Mouse (Mus musculus) hindbrain, embryonic 12.5 days (tissue): ENCODE measurements around the gene Lrrc10b. TPM values are rescaled to one million over a fixed set of nuclear protein-coding genes. Genes with fewer than 3 reads are reported as not detected.
A peak's percentile ranks its signal among the peaks of the same experiment; 100 is the strongest.

Experiments used
- ATAC-seq: fragments of 200-750 bp; cut with Nextera tagmentation; 2 replicates; pipeline ENCODE4 v1.8.0; 2017; ENCODE audit warnings: moderate TSS enrichment; ENCODE audit not compliant: low FRiP score
- H3K27ac ChIP-seq: fragments of 300-500 bp; sonication (generic); 2 replicates; pipeline ENCODE4 v1.5.1; 2016; ENCODE audit warnings: mild to moderate bottlenecking
- H3K27me3 ChIP-seq: fragments of 300-500 bp; sonication (generic); 2 replicates; pipeline ENCODE4 v1.6.1; 2016; ENCODE audit warnings: mild to moderate bottlenecking
- H3K36me3 ChIP-seq: fragments of 300-500 bp; sonication (generic); 2 replicates; pipeline ENCODE4 v1.6.1; 2016; ENCODE audit warnings: mild to moderate bottlenecking
- H3K4me1 ChIP-seq: fragments of 300-500 bp; sonication (generic); 2 replicates; pipeline ENCODE4 v1.6.1; 2016
- H3K4me2 ChIP-seq: fragments of 300-500 bp; sonication (generic); replicated peaks from 2 replicates; pipeline ENCODE4 v1.6.1; 2016; ENCODE audit warnings: mild to moderate bottlenecking
- H3K4me3 ChIP-seq: fragments of 300-500 bp; sonication (generic); 2 replicates; pipeline ENCODE4 v1.5.1; 2016; ENCODE audit warnings: mild to moderate bottlenecking
- H3K9ac ChIP-seq: fragments of 300-500 bp; sonication (generic); 2 replicates; pipeline ENCODE4 v1.6.1; 2016; ENCODE audit warnings: mild to moderate bottlenecking, moderate library complexity
- H3K9me3 ChIP-seq: fragments of 300-500 bp; sonication (generic); replicated peaks from 2 replicates; pipeline ENCODE4 v1.6.1; 2016; ENCODE audit warnings: mild to moderate bottlenecking
- WGBS: fragments of 180-500 bp; shearing (Covaris S2); methylation state at CpG from one replicate; pipeline ENCODE4 v1.1.7; 2016; 5-methylcytosine and 5-hydroxymethylcytosine counted together
- polyA plus RNA-seq: library from polyadenylated mRNA; unstranded; fragments of >200 nt; fragmentation: Nextera tagmentation; extraction: Ambion mirVana; gene quantifications from 2 replicates; pipeline ENCODE4 v1.2.1, GENCODE M21; 2016

Lrrc10b gene
- 1.4 and 1.7 TPM in 2 replicates for polyA plus RNA-seq

GRCm38 (mm10) chr19:10456752-10457483, at the start of gene Lrrc10b:
Lrrc10b (minus strand) TSS chr19:10457473.
- Histone ChIP-seq H3K4me3 (peak within 1 kb of the TSS; percentile 48), H3K27me3 (peaks cover 82% of the 10 kb centered on the region), H3K4me1 (peaks cover 24% of the 10 kb centered on the region), H3K4me2 (peak within 1 kb of the TSS; percentile 89), H3K36me3 (no peaks in the 10 kb centered on the region), H3K9me3 (no peaks in the 10 kb centered on the region), H3K9ac (peak within 1 kb of the TSS; percentile 57), H3K27ac (peak within 1 kb of the TSS; percentile 17; the same call in 1 of the 2 replicates)
- WGBS, result under 1% methylated on average over 81 of the region's 96 CpGs
- peak; percentile 71 for ATAC-seq

DNA sequence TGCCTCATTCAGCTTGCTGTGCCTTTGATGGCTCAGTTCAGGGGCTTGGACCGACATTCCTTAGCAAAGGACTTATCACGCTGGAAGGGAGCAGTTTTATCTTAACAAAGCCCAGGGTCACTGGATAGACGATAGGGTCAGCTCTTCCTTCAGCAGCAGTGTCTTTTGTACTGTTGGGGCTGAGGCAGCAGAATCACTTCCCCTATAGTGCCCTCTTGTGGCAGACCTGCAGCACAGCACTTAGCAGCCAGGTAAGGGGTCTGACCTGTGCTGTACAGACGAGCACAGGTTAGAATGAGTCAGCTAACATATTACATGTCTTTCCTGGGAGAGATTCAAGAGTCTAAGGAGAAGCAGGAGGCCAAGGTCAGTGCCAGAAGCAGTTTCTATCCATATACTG, 45.3 kb upstream of the Lrrc10b start:
- no peak overlapping the region for H3K4me2 ChIP-seq
- H3K9ac ChIP-seq, result no peak overlapping the region
- peaks cover 52% of the 10 kb centered on the region for H3K36me3 ChIP-seq
- no peak overlapping the region for H3K4me3 ChIP-seq
- no peaks in the 10 kb centered on the region for H3K9me3 ChIP-seq
- H3K27me3 ChIP-seq, result no peaks in the 10 kb centered on the region
- WGBS, result 10% methylated on average over 4 of the region's 4 CpGs
- no peaks in the 10 kb centered on the region for H3K4me1 ChIP-seq
- H3K27ac ChIP-seq, result no peak overlapping the region
- peak; percentile 73; the same call in 1 of the 2 replicates for ATAC-seq

DNA sequence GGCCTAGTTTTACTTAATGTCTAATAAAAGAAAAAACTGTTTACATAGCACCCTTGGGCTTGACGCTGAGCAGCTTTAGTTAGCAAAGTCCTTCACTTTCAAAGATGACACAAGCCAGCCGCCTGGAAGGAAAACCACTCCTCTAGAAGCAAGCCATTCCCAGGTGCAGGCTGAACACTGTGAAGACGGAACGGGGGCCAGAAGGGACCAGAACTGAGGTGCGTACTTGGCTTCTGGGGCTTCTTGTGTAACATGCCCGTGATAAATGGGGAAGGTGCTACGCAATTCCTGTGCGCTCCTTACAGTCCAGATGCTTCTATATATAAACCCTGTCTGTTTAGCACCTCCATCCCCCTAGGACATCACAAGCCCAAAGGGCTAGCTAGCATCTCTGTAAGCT, 43.3 kb upstream of the Lrrc10b start:
- Histone ChIP-seq H3K4me1 (0 out of 2 replicates have a peak, but pooled peaks cover 2% of the 10 kb centered on the region), H3K4me3 (no peak overlapping the region), H3K27me3 (no peaks in the 10 kb centered on the region), H3K27ac (no peak overlapping the region), H3K9ac (no peak overlapping the region), H3K36me3 (peaks cover 38% of the 10 kb centered on the region), H3K9me3 (no peaks in the 10 kb centered on the region), H3K4me2 (no peak overlapping the region)
- no peak for ATAC-seq
- 94% methylated on average over 8 of the region's 8 CpGs for WGBS

- Histone ChIP-seq H3K9me3 (no peaks in the 10 kb centered on the region), H3K9ac (no peak overlapping the region), H3K36me3 (peaks cover 28% of the 10 kb centered on the region), H3K4me1 (0 out of 2 replicates have a peak, but pooled peaks cover 2% of the 10 kb centered on the region), H3K27ac (no peak overlapping the region), H3K27me3 (no peaks in the 10 kb centered on the region), H3K4me3 (no peak overlapping the region), H3K4me2 (no peak overlapping the region)
- ATAC-seq, result no peak
- WGBS, result 61% methylated on average over 8 of the region's 8 CpGs
These were observed 40.4 kb upstream of the Lrrc10b start for GRCm38 (mm10) chr19:10497512-10498160.

DNA sequence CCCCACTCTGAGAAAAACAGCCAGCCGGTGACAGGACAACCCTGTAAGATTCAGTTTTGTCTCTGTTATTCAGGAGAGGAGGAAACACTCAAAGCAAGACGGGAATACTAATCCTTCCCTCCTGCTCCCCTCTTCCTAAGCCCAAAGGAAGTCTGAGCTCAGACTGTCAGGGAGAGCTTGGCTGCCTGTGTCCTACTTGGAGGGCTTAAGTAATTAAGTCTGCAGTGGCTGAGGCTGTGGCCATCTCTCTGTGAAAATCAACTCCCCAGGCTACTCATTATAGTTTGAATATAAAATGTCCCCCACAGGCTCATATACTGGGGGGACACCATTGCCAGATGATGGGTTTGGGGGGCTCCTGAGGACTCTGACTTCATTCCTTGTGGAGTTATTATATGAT, 39.7 kb upstream of the Lrrc10b start:
- H3K9me3 ChIP-seq, result no peaks in the 10 kb centered on the region
- no peak overlapping the region for H3K4me3 ChIP-seq
- no peak for ATAC-seq
- H3K9ac ChIP-seq, result no peak overlapping the region
- H3K4me1 ChIP-seq, result 0 out of 2 replicates have a peak, but pooled peaks cover 2% of the 10 kb centered on the region
- no peak overlapping the region for H3K4me2 ChIP-seq
- 0 out of 2 replicates have a peak overlapping the region, but pooled peaks have one; percentile 30 for H3K27ac ChIP-seq
- WGBS, result 66% methylated on average over 2 of the region's 2 CpGs
- no peaks in the 10 kb centered on the region for H3K27me3 ChIP-seq
- H3K36me3 ChIP-seq, result peaks cover 27% of the 10 kb centered on the region

DNA sequence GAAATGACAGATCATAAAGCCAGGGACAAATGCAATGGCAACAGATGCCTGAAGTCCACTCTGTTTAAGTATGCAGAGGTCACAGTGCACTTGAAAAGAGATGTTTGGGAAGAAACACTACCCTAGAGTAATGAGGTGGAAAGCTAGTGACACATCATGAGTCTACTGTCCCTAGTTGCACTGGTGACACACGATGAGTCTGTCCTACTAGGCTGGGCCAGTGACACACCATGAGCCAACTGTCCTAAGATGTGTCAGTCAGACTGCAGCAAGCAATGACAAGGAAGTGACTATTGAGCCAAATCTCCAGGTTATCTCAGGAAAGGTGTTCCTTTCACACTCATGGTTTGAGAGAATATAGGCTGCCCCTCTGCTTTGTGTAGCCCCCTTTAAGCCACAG, 38.4 kb upstream of the Lrrc10b start:
- WGBS, result 90% methylated on average over 1 of the region's 1 CpGs
- H3K27me3 ChIP-seq, result no peaks in the 10 kb centered on the region
- H3K27ac ChIP-seq, result no peak overlapping the region

GRCm38 (mm10) chr19:10486264-10486738, 29.0 kb upstream of the Lrrc10b start:
- ATAC-seq, result peak; percentile 84
- Histone ChIP-seq H3K4me2 (no peak overlapping the region), H3K4me1 (peaks cover 9% of the 10 kb centered on the region), H3K9ac (no peak overlapping the region), H3K27ac (no peak overlapping the region), H3K36me3 (no peaks in the 10 kb centered on the region), H3K9me3 (no peaks in the 10 kb centered on the region), H3K4me3 (no peak overlapping the region), H3K27me3 (no peaks in the 10 kb centered on the region; the same call in 1 of the 2 replicates)
- WGBS, result 26% methylated on average over 9 of the region's 9 CpGs

More for the DNA sequence above, 38.4 kb upstream of the Lrrc10b start:
- H3K4me3 ChIP-seq, result no peak overlapping the region
- H3K4me2 ChIP-seq, result no peak overlapping the region
- no peak overlapping the region for H3K9ac ChIP-seq
- H3K4me1 ChIP-seq, result 0 out of 2 replicates have a peak, but pooled peaks cover 2% of the 10 kb centered on the region
- H3K9me3 ChIP-seq, result no peaks in the 10 kb centered on the region
- no peak for ATAC-seq
- H3K36me3 ChIP-seq, result peaks cover 14% of the 10 kb centered on the region

DNA sequence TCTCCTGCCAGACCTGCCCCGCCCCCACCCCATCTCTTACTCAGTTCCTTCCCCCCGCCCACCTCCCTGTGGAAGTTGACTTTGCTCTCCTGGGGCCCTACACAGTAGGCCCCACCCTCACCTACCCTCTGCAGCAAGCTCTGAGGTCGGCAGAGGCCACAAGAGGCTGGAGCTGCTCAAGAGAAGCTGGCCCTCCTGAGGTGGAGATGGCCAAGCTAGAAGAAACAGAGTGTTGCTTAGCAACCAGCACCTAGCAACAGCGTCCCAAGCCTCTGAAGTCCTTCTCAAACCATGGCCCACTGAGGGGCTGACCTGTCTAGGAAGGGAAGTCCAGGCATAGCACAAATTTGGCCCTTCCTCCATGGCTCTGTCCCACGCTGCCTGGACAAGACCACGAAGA, 25.4 kb upstream of the Lrrc10b start, which contains the start of gene Ppp1r32:
Ppp1r32 (minus strand) TSS at position 226 of the 400 bp plus-strand sequence.
- no peak within 1 kb of the TSS for H3K4me2 ChIP-seq
- 0 out of 2 replicates have a peak, but pooled peaks have one; percentile 17 for ATAC-seq
- 22% methylated on average over 6 of the region's 6 CpGs for WGBS
- no peaks in the 10 kb centered on the region for H3K27me3 ChIP-seq
- no peak within 1 kb of the TSS for H3K4me3 ChIP-seq
- no peaks in the 10 kb centered on the region for H3K9me3 ChIP-seq
- H3K36me3 ChIP-seq, result no peaks in the 10 kb centered on the region
- H3K27ac ChIP-seq, result no peak within 1 kb of the TSS
- H3K4me1 ChIP-seq, result peaks cover 9% of the 10 kb centered on the region
- H3K9ac ChIP-seq, result no peak within 1 kb of the TSS

DNA sequence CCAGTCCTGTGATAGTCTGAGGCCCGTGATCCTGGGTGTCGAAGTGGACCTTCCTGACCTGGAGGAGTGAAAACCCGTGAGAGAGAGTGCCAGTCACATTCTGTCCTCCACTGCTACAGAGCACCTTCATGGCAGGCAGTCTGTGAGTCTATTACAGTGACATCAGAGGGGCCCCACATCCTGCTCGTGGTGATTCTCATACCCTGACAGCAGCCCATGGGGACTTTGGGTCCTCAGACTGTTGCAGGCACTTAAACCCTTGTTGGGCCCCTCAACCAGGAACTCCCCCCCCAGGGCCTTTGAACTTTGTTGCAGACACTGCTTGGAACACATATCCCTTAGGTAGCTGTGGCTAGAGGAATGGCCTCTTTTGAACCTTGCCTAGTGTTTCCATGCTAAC, 22.3 kb upstream of the Lrrc10b start:
- ATAC-seq, result no peak
- Histone ChIP-seq H3K9ac (no peak overlapping the region), H3K27ac (no peak overlapping the region), H3K27me3 (peaks cover 9% of the 10 kb centered on the region), H3K36me3 (no peaks in the 10 kb centered on the region), H3K4me2 (no peak overlapping the region), H3K4me1 (peaks cover 9% of the 10 kb centered on the region), H3K4me3 (no peak overlapping the region), H3K9me3 (no peaks in the 10 kb centered on the region)
- 67% methylated on average over 4 of the region's 4 CpGs for WGBS

DNA sequence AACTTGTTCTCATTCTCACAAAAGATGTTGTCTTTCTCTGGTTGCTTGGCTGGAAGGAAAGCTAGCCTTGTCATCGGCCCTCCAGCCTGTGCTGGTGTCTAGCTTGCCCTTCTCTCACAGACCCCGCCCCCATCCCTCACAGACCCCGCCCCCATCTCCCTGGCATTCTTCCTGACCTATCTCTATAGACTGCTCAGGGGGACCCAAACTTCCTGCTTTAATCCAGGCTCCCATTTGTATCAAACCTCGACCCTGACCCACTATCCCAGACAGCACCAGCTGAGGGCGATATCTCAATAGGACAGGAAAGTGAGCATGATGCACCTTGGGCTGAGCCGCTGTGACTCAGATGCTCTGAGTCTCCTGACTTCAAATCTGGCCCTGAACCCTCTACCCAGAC, 16.5 kb upstream of the Lrrc10b start:
- Histone ChIP-seq H3K4me2 (no peak overlapping the region), H3K4me1 (peaks cover 5% of the 10 kb centered on the region; the same call in 1 of the 2 replicates), H3K4me3 (no peak overlapping the region), H3K27me3 (peaks cover 9% of the 10 kb centered on the region), H3K27ac (no peak overlapping the region), H3K9ac (no peak overlapping the region), H3K9me3 (no peaks in the 10 kb centered on the region), H3K36me3 (no peaks in the 10 kb centered on the region)
- 23% methylated on average over 6 of the region's 6 CpGs for WGBS
- no peak; the same call in 1 of the 2 replicates for ATAC-seq

DNA sequence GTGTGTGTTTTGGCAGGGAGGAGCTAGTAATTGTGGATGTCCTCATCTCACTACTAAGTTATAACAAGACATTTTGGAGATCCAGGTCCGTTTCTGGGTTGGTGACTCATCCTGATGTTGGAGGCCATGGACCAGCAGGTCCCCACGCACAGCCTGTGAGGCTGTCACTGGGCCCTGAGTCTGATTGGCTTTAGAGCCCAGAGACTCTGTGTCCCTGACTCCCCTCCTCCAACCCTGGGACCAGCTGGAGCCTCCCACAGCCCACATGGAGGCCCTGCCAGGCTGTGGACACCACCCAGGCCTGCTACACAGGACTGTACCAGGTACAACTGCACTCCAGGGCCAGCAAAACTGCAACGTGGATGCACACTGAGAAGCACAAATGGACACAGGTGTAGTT, 15.7 kb upstream of the Lrrc10b start:
- Histone ChIP-seq H3K4me1 (peaks cover 7% of the 10 kb centered on the region; the same call in 1 of the 2 replicates), H3K9me3 (no peaks in the 10 kb centered on the region), H3K36me3 (no peaks in the 10 kb centered on the region), H3K27ac (no peak overlapping the region), H3K4me3 (no peak overlapping the region), H3K4me2 (no peak overlapping the region), H3K27me3 (peaks cover 9% of the 10 kb centered on the region), H3K9ac (no peak overlapping the region)
- ATAC-seq, result no peak
- 66% methylated on average over 3 of the region's 3 CpGs for WGBS

DNA sequence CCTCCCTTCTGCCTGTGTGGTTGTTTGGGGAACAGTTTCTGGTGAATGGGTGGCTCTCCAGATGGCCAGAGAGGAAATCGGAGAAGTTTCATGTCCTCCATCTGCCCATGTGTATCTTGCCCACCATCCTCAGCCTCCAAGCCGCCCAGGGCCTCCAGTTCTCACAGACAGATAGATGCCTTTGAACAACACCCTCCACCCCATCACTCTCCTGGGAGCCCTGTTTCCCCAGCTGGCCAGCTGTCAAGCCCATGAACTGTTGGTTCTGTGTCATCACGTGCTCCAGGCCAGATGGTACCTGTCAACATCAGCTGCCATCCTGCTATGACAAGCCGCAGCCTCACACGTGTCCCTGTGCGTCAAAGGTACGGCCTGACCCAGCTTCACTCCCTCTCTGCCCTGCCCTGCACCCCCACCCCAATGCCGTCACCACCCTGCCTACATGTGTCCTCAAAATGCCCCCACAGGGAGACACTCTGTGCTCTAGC, 11.9 kb upstream of the Lrrc10b start:
- H3K9me3 ChIP-seq, result no peaks in the 10 kb centered on the region
- WGBS, result 55% methylated on average over 8 of the region's 8 CpGs
- H3K9ac ChIP-seq, result no peak overlapping the region
- no peaks in the 10 kb centered on the region for H3K36me3 ChIP-seq
- no peak overlapping the region for H3K4me2 ChIP-seq
- H3K27me3 ChIP-seq, result no peaks in the 10 kb centered on the region
- no peak overlapping the region for H3K27ac ChIP-seq
- ATAC-seq, result no peak
- peaks cover 7% of the 10 kb centered on the region; the same call in 1 of the 2 replicates for H3K4me1 ChIP-seq
- H3K4me3 ChIP-seq, result no peak overlapping the region
